Mouse (Mus musculus) brain, embryonic 18.5 days (tissue): ENCODE results near the gene Syn2.
A peak's percentile ranks its signal among the peaks of the same experiment; 100 is the strongest.
"Not testable (repeated sequence)": the region's sequence is repeated elsewhere in the genome, so short reads cannot be mapped to it uniquely, and the experiment has no call there.

Source experiments
- DNase-seq: peaks from one replicate; pipeline ENCODE4 v3.0.0-alpha.2; 2012; ENCODE audit warnings: low read depth, low spot score

The Syn2 gene

DNA sequence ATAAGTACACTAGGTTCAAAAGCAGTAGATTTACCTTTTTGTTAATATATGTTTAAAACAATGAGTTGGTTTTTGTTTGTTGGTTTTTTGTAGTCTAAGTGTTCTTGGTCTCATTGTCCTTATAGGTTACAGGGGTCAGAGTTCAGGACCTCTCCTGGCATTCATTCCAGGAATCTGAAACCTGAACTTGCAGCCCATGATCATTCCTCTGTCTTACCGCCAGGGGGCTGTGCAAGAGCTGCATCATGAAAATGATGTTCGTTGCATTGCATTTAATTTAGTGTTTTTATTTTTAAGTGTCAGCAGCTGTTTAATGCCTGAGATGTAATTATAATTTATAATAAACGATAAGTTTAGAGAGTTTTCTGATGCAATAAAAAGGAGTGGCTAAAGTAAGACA, 40.1 kb downstream of the Syn2 start:
- no peak for DNase-seq

DNA sequence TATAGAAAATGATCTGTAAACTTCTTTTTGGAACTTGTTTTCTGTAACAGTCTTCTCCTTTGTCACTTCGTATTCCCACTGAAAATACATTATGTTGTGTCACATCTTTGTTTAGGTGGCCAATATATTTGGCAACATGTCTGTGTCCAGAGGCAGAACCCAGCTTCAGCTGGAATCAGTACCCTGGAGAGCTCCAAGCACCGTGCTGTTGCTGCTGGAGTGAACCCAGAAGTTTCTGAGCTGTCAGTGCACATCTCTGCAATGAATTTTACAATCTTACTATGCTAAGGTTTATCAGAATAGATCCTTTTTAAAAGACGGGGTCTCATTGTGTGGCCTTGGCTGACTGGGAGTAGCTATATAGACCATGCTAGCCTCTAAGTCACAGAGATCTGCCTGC, 44.1 kb downstream of the Syn2 start:
- DNase-seq = no peak

DNA sequence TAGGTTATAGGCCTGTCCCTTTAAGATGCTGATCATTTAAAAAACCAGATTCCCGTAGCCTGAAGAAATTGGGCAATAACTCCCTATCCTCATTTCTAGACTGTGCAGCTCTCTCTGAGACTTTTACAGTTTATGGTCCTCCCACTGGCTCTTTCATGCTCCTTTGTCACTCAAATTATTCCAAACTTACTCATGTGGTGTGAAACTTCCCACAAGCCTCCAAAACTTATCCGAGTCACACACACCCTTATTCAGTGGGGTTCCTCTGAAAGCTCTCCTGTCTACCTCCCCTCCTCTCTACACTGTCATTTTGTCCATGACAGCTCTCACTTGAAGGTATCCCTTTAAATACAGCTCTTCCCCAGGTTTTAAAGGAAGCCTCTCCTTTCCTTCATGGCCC, 46.4 kb downstream of the Syn2 start:
- DNase-seq = no peak

DNA sequence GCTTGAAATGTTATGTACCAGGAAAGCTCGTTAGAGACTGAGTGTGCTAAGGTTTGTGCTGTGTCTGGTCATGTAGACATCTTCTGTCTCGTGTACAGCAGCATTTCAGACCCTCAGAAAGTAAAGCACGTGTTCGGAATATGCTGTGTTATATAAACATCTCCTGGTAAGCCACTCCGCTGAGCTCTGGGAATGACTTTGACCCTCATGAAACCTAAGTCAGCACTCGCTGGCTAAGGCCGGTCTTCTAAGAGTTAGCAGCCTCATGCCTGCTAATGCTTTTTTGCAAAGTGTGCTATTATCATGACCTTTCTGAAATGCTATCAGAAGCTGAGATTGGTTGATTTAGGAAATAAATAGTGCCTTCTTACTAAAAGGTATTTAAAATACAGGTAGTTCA, 56.4 kb downstream of the Syn2 start:
- no peak for DNase-seq

DNA sequence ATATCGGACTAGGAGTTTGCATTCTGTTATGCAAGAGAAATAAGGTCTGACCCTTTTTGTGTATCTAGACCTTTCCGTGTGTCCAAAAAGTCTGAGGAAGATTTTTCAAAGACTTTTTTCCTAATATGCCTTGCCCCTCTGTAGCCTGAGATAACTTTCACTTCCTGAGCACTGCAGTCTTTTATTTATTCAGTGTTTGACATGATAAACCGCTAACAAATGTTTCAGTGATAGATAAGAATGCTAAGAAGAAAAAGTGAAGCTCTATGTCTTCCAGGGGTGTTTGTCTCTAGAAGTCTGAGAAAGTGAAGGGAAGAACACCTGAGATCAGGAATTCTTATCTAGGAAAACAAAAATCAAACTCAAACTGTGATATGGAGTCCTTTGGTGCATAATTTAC, 66.1 kb downstream of the Syn2 start:
- DNase-seq = no peak

DNA sequence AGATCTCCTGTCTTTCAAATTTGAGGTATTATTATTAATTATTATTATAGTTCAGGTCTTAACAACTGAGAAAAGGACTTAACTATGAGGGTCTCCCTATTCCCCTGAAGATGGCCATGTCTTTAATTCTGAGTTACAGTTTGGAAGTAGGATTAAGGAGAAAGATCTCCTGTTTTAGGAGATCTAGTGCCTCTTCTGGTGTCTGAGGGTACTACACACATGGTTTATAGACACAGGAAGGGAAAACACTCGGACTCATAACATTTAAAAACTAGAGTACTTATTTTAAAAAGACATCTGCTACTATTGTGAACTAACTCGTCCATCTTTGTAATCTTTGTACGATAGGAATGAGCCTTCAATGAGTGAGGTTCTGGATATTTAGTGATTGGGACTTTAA, 68.3 kb downstream of the Syn2 start:
- no peak for DNase-seq

DNA sequence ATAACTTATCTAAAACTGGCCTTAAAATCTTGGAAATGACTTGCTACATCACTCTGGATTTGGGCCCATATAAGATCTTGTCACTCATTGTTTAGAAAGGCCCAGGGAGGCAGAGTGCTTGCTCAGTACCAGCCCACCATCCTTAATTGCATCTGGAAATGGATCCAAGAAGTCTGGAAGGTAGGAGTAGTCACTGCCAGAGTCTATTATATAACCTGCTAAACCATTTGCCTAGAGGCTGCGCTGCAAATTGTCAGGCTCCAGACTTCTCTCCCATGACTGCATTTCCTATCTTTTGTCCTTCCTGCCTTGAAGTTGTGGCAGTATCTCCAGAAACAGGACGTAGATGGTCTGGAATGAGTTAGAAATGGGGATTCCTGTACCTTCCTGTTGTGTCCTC, 75.5 kb downstream of the Syn2 start:
- DNase-seq = no peak

DNA sequence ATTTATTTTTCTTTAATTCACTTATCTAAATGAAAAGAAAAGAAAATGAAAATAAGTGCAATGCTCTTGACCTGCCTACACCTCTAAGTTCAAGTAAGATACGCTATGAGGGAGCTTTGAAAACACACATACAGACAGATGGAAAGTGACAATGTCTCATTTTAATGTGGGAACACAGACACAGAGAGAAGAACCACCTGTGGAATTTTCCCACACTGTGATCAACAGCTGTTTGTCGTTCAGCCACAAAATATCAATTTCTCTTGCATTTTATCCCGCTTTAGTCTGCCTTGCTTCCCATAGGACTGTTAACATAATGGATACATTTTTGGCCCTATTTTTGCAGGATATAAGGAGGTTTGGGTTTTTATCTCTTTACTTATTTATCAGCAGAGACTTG, 76.1 kb downstream of the Syn2 start:
- DNase-seq = no peak

DNA sequence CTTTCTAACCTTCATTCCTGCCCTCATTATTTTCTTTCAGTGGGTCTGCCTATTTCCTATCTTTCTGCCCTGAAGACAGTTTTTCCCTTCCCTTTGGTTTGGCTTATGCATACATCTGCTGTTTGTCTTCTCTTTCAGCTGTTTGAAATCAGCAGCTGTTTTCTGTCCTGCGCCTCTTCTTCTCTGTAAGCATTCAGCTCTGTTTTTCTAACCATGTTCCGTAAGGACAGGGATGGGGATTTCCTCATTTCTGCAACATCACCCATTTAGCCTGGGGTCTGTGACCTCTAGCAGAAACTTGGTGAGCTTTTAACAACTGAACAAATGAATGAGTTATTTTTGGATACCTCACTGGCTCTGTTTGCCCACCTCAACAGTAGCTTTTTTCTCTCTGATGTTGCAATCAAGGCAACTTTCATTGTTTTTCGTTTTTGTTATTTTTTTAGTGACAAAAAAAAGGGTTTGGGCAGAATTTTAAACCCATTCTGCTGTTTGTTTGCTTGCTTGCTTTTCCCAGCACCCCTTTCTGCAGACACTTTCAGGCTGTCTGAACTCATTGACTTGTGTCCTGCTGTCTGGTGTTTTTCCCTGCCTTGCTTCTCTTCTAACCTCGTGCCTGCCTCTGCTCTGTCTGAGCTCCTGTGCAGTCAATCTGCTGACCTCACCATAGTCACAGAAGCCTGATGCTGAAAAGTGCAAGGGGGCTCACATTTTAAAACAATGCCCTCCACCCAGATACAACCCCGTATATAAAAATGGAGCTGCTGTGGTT, 77.6 kb downstream of the Syn2 start:
- no peak for DNase-seq

DNA sequence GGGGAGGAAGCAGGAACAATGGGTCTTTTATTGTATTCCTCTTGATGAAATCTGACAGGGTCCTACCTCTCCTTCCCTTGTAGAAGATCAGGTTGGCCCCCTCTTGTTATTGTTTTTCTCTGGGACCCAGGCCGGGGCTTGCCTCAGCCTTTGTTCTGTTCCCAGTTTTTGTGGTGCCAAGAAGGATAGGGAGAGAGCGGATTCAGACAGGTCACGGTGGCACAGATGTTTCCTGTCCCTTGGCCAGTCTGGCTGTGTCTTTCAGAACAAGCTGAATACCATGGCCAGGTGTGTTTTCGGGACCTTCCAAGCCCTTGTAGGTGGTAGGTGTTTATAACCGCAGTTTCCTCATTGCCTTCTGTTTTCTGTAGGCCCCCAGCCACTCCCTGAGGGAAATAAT, 78.4 kb downstream of the Syn2 start:
- DNase-seq = no peak

DNA sequence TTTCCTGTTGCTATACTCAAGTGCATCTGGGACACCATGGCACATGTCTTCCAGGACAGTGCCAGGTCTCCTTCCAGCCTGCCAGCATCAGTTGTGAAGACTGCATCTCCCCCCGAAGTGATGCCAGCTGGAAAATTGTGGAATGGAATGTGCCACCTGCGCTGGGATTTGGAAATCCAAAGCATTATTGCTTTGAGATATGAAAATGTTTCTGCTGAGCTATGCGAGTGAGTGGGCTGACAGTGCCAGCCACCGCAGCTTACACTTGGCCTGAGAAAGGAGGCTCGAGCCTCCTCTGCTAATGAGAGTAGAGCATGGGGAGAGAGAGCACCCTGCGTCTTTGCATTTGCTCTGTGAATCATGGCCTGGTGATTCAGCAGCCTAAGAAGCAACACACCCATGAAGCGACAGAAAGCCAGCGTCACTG, 86.5 kb downstream of the Syn2 start:
- no peak for DNase-seq

DNA sequence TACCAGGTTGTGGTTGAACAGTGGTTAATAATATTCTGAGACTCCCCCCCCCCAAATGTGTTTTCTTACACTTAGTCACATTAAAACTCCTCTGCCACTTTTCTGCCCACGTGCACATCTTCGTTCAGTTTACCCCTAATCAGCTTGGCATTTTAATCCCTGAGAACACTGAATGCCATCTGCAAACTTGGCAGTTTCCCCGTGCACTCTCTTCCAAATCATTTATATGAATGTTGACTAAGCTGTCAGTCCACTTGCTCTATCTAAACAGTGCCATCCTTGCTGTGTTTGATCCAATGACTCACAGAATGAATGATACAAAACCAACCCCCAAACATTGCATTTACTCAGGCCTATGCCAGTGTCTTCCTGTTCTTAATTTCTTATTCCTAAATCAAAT, 90.8 kb downstream of the Syn2 start:
- DNase-seq = no peak

DNA sequence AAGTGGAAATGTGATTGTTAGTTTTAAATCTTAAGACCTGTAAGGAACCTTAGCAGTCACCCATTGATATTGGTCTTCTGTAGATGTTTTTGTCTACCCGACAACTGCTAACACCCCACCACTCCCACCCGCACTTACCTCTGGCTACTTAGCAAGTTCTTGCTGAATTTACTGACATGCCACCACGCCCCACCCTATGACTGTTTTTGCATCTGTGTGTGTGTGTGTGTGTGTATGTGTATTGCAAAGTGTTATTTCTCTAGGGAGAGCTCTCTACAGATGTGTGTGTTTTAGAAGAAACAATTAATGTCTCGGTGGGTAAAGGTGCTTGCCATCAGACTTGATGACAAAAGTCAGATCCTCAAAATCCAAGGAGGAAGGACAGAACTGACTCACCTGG, 92.3 kb downstream of the Syn2 start, which contains the start of gene Gm17482:
Gene Gm17482, plus strand, starts transcription at position 301 of the 400 bp plus-strand sequence.
- no peak for DNase-seq

DNA sequence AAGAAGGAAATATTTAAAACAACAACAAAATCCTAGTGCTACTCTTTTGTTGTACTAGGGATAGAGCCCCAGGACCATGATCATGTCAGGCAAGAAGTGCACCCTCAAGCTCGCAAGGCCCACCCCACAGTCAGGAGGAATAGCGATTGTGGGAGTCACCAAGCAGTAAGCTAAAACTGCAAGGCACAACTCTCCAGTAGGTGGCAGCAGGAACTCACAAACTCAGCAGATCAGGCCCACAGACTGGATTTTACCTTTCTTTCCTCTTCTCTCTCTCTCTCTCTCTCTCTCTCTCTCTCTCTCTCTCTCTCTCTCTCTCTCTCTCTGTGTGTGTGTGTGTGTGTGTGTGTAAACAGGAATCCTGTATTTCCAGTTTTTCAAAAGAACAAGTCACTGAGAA, 92.8 kb downstream of the Syn2 start:
- DNase-seq = peak; percentile 61

DNA sequence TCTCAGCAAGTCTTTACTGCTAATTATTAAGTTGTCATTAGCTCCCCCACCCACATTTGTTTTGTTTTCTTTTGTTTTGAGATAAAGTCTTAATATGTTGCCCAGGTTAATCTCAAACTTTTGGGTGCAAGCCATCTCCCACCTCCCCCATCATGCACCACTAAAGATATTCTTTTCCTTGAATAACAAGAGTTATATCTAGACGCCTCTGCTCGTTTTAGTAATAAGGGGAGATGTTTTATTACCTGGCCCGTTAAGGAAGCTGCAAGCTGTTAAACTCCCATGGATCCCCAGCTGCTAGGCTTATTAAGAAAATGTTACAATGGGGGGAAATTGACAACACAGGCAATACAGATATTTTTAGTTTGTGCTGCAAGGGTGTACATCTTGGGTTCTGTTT, 95.9 kb downstream of the Syn2 start:
- DNase-seq = no peak

DNA sequence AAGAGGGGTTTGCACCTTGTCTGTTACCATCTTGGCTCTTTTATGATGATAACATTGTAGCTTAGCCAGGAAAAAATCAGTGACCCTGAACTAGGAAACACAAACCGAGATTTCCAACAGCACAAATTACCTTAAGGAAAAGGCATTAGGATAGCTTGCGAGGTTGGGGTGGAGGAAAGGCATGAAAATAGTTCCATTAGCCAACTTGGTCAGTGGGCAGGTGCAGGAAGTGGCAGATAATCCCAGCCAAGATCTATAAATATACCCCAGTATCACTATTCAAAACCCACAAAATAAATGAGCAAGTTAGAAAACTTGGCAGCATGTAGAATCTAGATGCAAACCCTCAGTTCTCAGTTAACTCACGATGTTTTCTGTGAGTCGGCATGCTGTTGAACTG, 97.1 kb downstream of the Syn2 start:
- no peak for DNase-seq

DNA sequence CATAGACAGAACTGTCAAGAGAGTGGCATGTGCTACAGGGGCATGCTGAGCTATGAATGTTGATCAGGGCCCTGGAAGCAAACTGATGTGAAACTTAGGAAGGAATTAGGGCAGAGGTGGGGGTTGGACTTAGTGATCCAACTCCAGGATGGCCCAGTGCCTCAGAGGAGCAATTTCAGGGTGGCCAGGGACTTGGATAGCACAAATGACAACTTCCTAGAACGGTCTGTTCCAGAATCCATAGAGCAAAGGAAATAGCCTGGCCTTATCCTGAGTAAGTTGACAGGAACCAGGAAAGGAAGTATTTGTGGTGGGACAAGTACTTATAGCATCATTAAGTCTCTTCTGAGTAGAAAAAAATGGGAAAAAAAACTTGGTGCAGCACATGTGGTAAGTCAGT, 97.9 kb downstream of the Syn2 start:
- no peak for DNase-seq

DNA sequence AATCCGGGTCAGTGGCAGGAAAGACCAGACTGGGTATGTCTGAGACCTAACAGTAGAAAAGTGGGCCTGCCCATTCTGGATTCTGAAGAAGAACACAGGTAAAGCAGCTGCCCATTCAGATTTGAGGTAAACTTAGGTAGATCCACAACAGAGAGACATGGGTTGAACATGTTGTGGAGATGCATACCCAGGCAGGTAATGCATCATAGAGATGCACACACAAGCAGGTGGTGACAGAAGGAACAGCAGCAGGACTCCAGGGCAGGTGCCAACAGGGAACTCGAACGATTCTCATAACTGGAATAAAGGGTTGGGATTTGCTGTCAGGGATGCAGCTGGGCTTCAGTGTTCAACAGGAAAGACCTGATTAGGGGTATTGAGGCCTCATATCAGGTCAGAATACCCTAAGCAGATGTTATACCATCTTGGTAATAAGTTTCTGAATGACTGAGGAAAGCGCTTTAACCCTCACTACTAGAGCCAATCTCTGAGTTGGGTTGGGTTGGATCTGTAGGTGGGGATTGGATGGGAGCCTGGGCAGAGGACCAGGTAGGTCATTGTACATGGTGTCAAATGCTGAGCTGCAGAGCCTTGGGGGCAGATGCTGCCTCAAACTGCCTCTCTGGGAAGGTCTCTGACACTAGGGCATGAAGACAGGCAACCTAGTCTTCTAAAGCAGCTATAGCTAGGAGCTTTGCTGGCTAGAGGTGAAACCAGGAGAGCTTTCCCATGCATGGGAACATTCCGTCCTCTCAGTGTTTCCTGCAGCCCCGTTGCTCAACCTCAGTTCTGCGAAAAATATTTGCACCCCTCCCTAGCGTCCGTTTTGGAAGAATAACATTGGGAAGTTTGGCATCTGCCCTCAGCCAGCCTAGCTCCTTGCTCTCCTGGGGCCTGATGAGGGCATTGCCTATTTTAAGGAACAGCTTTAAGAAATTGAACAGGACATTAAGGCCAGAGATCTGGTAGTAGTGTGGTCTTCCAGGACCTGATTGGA, 103.6 kb downstream of the Syn2 start:
- DNase-seq = no peak

DNA sequence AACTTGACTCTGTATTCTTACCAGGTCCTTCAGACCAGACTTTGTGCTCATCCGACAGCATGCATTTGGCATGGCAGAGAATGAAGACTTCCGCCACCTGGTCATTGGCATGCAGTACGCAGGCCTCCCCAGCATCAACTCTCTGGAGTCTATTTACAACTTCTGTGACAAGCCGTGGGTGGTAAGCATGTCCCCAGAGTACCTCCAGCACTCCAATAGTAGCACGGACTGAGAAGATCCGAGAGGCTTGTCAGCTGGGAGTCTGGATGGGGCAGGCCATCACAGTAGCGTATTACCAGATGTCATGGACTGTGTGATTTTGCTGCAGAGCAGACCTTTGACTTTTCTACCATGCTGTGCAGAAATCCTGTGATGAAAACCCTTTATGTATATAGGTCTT, 104.6 kb downstream of the Syn2 start:
- no peak for DNase-seq

DNA sequence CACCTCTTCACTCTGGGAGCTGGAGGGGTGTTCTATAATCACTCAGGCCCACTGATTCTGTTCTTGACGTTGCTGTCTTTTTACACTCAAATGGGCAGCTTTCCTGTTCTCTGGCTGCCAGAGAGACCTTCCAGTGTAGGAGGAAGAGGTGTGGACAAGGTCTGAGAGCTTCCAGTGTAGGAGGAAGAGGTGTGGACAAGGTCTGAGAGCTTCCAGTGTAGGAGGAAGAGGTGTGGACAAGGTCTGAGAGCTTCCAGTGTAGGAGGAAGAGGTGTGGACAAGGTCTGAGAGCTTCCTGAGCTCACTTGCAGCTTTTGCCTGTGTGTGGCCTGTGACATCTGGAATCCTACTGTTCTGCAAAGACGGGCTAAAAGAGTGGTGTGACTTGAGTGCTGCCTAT, 105.7 kb downstream of the Syn2 start:
- not testable (repeated sequence) for DNase-seq

DNA sequence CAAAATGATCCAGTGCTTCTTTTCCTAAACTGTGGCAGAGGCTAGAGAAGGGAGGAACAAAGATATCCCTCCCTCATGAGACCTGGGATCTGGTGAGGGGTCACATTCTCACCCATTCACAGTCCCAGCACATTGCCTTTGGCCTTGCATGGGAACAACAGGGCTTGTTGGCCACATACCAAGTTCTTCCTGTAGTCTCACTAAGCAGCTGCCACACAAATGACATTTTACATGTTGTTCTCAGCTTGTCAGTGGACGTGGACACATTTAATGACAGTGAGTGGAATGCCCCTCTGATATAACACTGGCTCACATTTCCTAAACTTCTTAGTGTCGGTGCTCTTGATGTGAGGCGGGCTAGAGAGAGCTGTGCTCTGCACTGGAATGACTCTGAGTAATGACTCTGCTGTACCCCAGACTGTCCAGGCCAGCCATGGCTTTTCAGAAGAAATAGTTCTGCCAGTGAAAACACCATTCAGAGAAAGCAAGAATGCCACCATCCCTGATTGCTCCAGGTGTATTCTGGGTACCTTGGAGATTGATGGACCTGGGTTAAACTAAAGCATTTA, 106.5 kb downstream of the Syn2 start:
- DNase-seq = no peak

DNA sequence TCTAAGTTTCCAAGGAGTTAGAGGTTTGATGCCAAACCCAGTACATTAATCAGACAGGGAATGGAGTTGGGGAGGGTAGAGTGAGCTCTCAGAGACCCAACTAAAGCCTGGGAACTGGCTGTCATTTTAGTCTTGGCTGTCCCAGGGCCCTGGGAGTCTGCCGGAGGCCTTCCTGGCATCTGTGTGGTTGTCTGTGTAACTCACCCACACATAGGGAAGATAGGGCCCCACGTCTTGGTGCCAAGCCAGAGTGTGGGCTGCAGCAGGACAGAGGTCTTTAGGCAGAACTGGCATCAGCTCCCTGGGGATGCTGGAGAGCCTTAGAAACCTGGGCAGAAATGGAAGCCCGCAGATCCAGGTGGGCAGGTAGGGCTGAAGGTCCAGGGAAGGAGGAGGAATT, 107.2 kb downstream of the Syn2 start:
- DNase-seq = no peak
